Mouse (Mus musculus): ENCODE measurements around the gene Ncf1. TPM values are rescaled to one million over a fixed set of nuclear protein-coding genes. Genes with fewer than 3 reads are reported as not detected.
A peak's percentile ranks its signal among the peaks of the same experiment; 100 is the strongest.

Gene Ncf1
- total and polyA plus RNA-seq, 2 experiments from 2014 or later = 2.3 to 4.9 TPM

DNA sequence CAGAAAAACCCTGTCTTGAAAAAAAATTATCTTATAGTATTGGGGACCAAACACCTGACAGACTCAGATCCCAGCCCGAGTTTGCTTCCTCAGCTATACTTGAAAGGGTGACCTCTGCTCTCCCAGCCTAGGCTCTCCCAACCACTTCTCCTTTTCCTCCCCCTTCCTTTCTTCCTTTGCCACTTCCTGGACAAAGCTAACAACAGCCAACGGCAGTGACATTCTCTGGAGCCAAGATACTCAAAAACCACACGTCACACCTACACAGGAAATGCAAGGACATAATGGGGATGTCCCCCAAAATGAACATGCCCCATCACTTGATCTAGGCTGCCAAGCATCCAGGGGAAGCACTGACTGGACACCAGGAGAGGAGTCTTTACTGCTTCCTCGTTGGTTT, 29.0 kb upstream of the Ncf1 start:
- TF ChIP-seq CTCF (IDR thresholded peaks at IDR 0.05; ENCODE audit: low read depth) = no peak
- no peak overlapping the region for H3K9ac ChIP-seq (replicated peaks; ENCODE audit: low read length)
- 81% methylated on average over 4 of the region's 4 CpGs for WGBS
- ATAC-seq (no peak), DNase-seq (ENCODE audit: low spot score) (no peak)
- H3K27me3 ChIP-seq (ENCODE audit: insufficient read depth, low read length) = no peaks in the 10 kb centered on the region
- H3K9me3 ChIP-seq (ENCODE audit: low read length) = no peaks in the 10 kb centered on the region
- H3K4me2 ChIP-seq (ENCODE audit: low read depth, low read length) = no peak overlapping the region
- H3K36me3 ChIP-seq (ENCODE audit: insufficient read depth, low read length) = peaks cover 83% of the 10 kb centered on the region
- no peak overlapping the region for H3K27ac ChIP-seq
- H3K4me3 ChIP-seq (ENCODE audit: low read length) = no peak overlapping the region
- no peaks in the 10 kb centered on the region for H3K4me1 ChIP-seq (ENCODE audit: insufficient read depth, low read length)

GRCm38 (mm10) chr5:134257349-134258031, 28.1 kb upstream of the Ncf1 start:
- no peak overlapping the region for H3K9ac ChIP-seq (replicated peaks; ENCODE audit: low read length)
- no peak overlapping the region for H3K4me3 ChIP-seq (ENCODE audit: low read length)
- ATAC-seq = no peak
- no peaks in the 10 kb centered on the region for H3K9me3 ChIP-seq (ENCODE audit: low read length)
- H3K4me2 ChIP-seq (ENCODE audit: low read depth, low read length) = no peak overlapping the region
- 92% methylated on average over 13 of the region's 13 CpGs for WGBS
- H3K4me1 ChIP-seq (ENCODE audit: insufficient read depth, low read length) = no peaks in the 10 kb centered on the region
- H3K27me3 ChIP-seq (ENCODE audit: insufficient read depth, low read length) = no peaks in the 10 kb centered on the region
- no peak for TF ChIP-seq CTCF (IDR thresholded peaks at IDR 0.05; ENCODE audit: low read depth)
- DNase-seq (ENCODE audit: low spot score) = no peak
- H3K36me3 ChIP-seq (ENCODE audit: insufficient read depth, low read length) = peaks cover 82% of the 10 kb centered on the region
- H3K27ac ChIP-seq = no peak overlapping the region

- Histone ChIP-seq H3K27me3 (ENCODE audit: insufficient read depth, low read length) (no peaks in the 10 kb centered on the region), H3K4me2 (ENCODE audit: low read depth, low read length) (no peak overlapping the region), H3K4me3 (ENCODE audit: low read length) (no peak overlapping the region), H3K36me3 (ENCODE audit: insufficient read depth, low read length) (peaks cover 81% of the 10 kb centered on the region), H3K9ac (replicated peaks; ENCODE audit: low read length) (no peak overlapping the region), H3K27ac (no peak overlapping the region), H3K4me1 (ENCODE audit: insufficient read depth, low read length) (no peaks in the 10 kb centered on the region), H3K9me3 (ENCODE audit: low read length) (no peaks in the 10 kb centered on the region)
- no peak for ATAC-seq
- DNase-seq (ENCODE audit: low spot score) = no peak
- TF ChIP-seq CTCF (IDR thresholded peaks at IDR 0.05; ENCODE audit: low read depth) = no peak
- 88% methylated on average over 10 of the region's 10 CpGs for WGBS
These were observed 25.9 kb upstream of the Ncf1 start for GRCm38 (mm10) chr5:134255294-134255693.

GRCm38 (mm10) chr5:134253806-134254205, 24.4 kb upstream of the Ncf1 start:
- H3K27ac ChIP-seq = no peak overlapping the region
- WGBS = 75% methylated on average over 3 of the region's 3 CpGs
- H3K9me3 ChIP-seq (ENCODE audit: low read length) = no peaks in the 10 kb centered on the region
- H3K4me2 ChIP-seq (ENCODE audit: low read depth, low read length) = no peak overlapping the region
- H3K9ac ChIP-seq (replicated peaks; ENCODE audit: low read length) = no peak overlapping the region
- ATAC-seq (no peak), DNase-seq (ENCODE audit: low spot score) (no peak)
- H3K27me3 ChIP-seq (ENCODE audit: insufficient read depth, low read length) = no peaks in the 10 kb centered on the region
- TF ChIP-seq CTCF (IDR thresholded peaks at IDR 0.05; ENCODE audit: low read depth) = peak; percentile 28
- no peak overlapping the region for H3K4me3 ChIP-seq (ENCODE audit: low read length)
- H3K36me3 ChIP-seq (ENCODE audit: insufficient read depth, low read length) = peaks cover 79% of the 10 kb centered on the region
- H3K4me1 ChIP-seq (ENCODE audit: insufficient read depth, low read length) = no peaks in the 10 kb centered on the region

- no peaks in the 10 kb centered on the region for H3K27me3 ChIP-seq (ENCODE audit: insufficient read depth, low read length)
- no peak overlapping the region for H3K4me2 ChIP-seq (ENCODE audit: low read depth, low read length)
- H3K4me3 ChIP-seq (ENCODE audit: low read length) = no peak overlapping the region
- H3K27ac ChIP-seq = no peak overlapping the region
- no peaks in the 10 kb centered on the region for H3K9me3 ChIP-seq (ENCODE audit: low read length)
- peaks cover 92% of the 10 kb centered on the region for H3K36me3 ChIP-seq (ENCODE audit: insufficient read depth, low read length)
- no peak overlapping the region for H3K9ac ChIP-seq (replicated peaks; ENCODE audit: low read length)
- TF ChIP-seq CTCF (IDR thresholded peaks at IDR 0.05; ENCODE audit: low read depth) = no peak
- DNase-seq (ENCODE audit: low spot score) (no peak), ATAC-seq (no peak)
- H3K4me1 ChIP-seq (ENCODE audit: insufficient read depth, low read length) = no peaks in the 10 kb centered on the region
- WGBS = 98% methylated on average over 4 of the region's 4 CpGs
These were observed 21.7 kb upstream of the Ncf1 start for GRCm38 (mm10) chr5:134251083-134251482.

DNA sequence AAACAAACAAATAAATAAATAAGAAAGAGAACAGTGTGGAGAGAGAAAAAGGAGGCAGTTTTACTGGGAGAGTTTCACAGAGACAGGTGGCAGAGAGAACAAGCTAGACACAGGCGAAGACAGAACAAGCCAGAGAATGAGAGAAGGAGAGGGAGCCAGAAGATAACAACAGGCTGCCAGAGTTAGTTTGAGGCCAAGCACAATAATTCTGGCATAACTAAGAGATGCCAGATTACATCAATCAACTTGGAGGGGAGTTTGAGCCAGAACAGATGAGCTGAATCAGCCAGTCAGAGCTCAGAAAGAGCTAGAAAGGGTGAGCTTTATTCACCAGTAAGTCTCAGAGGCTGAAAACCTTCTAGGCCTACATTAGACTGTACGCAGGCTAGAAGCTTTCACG, 21.2 kb upstream of the Ncf1 start:
- peaks cover 92% of the 10 kb centered on the region for H3K36me3 ChIP-seq (ENCODE audit: insufficient read depth, low read length)
- DNase-seq (ENCODE audit: low spot score) (no peak), ATAC-seq (no peak)
- H3K4me2 ChIP-seq (ENCODE audit: low read depth, low read length) = no peak overlapping the region
- WGBS = 92% methylated on average over 3 of the region's 3 CpGs
- H3K9me3 ChIP-seq (ENCODE audit: low read length) = no peaks in the 10 kb centered on the region
- H3K4me1 ChIP-seq (ENCODE audit: insufficient read depth, low read length) = no peaks in the 10 kb centered on the region
- no peaks in the 10 kb centered on the region for H3K27me3 ChIP-seq (ENCODE audit: insufficient read depth, low read length)
- H3K9ac ChIP-seq (replicated peaks; ENCODE audit: low read length) = no peak overlapping the region
- TF ChIP-seq CTCF (IDR thresholded peaks at IDR 0.05; ENCODE audit: low read depth) = no peak
- no peak overlapping the region for H3K4me3 ChIP-seq (ENCODE audit: low read length)
- no peak overlapping the region for H3K27ac ChIP-seq

DNA sequence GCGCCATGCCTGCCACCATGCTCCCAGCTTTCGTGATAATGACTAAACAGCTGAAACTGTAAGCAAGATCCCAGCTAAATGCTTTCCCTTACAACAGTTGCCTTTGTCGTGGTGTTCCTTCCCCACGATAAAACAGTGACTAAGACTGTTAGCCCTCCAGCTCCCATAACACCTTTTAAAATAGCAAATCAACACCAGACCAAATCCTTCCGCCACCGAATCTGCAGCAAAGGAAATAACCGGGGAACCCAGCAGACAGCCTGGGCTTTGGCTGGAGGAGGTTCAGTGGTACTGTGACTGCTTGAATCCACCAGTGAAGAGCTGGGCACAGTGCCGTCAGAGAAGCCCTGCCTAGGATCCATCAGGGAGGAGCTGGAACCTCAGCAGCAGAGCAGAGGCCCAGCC, 19.8 kb upstream of the Ncf1 start:
- no peak overlapping the region for H3K9ac ChIP-seq (replicated peaks; ENCODE audit: low read length)
- peak overlapping the region; percentile 27; the same call in 1 of the 2 replicates for H3K27ac ChIP-seq
- DNase-seq (ENCODE audit: low spot score) (no peak), ATAC-seq (no peak)
- H3K27me3 ChIP-seq (ENCODE audit: insufficient read depth, low read length) = no peaks in the 10 kb centered on the region
- no peak overlapping the region for H3K4me2 ChIP-seq (ENCODE audit: low read depth, low read length)
- no peak for TF ChIP-seq CTCF (IDR thresholded peaks at IDR 0.05; ENCODE audit: low read depth)
- WGBS = 84% methylated on average over 8 of the region's 8 CpGs
- H3K4me3 ChIP-seq (ENCODE audit: low read length) = no peak overlapping the region
- peaks cover 92% of the 10 kb centered on the region for H3K36me3 ChIP-seq (ENCODE audit: insufficient read depth, low read length)
- H3K9me3 ChIP-seq (ENCODE audit: low read length) = no peaks in the 10 kb centered on the region
- H3K4me1 ChIP-seq (ENCODE audit: insufficient read depth, low read length) = no peaks in the 10 kb centered on the region
